Mouse (Mus musculus) C2C12 (cell line): ENCODE results near the gene Leng9.

Source experiments
- CEBPB ChIP-seq: IDR thresholded peaks from one replicate; pipeline ENCODE4 v1.6.1; 2011; ENCODE audit warnings: low read depth, mild to moderate bottlenecking, control low read depth, moderate library complexity
- CTCF ChIP-seq: IDR thresholded peaks from one replicate; pipeline ENCODE4 v1.5.1; 2011; ENCODE audit not compliant: control insufficient read depth, insufficient read depth, insufficient read length
- MYOG ChIP-seq: IDR thresholded peaks from one replicate; pipeline ENCODE4 v1.6.1; 2011; ENCODE audit not compliant: control insufficient read depth, insufficient read length; ENCODE audit errors: extremely low read depth
- USF1 ChIP-seq: IDR thresholded peaks from one replicate; pipeline ENCODE4 v1.6.1; 2011; ENCODE audit warnings: low read depth, mild to moderate bottlenecking, control low read depth, moderate library complexity

- no peak for TF ChIP-seq USF1
- no peak for TF ChIP-seq CTCF
- no peak for TF ChIP-seq CEBPB
- no peak for TF ChIP-seq MYOG
Observed at GRCm38 (mm10) chr7:4146241-4147180, 3.7 kb downstream of the Leng9 start.
